Mouse (Mus musculus): ENCODE data around the gene Rars2. TPM values are rescaled to one million over a fixed set of nuclear protein-coding genes. Genes with fewer than 3 reads are reported as not detected.

Rars2 gene
- polyA plus RNA-seq, 1 experiment = 15.4 TPM

GRCm38 (mm10) chr4:34688021-34688420, 73.3 kb downstream of the Rars2 start:
- Histone ChIP-seq H3K4me3 (peak overlapping the region; percentile 46), H3K27me3 (ENCODE audit: control insufficient read depth, insufficient read depth, insufficient read length) (no peaks in the 10 kb centered on the region), H3ac (ENCODE audit: control insufficient read depth, insufficient read length) (no peak overlapping the region), H3K4me2 (ENCODE audit: low read depth) (no peak overlapping the region), H3K79me2 (ENCODE audit: control insufficient read depth, insufficient read depth) (peaks cover 6% of the 10 kb centered on the region), H3K36me3 (ENCODE audit: control insufficient read depth, insufficient read depth) (no peaks in the 10 kb centered on the region)
- no peak for TF ChIP-seq REST (IDR thresholded peaks at IDR 0.05; ENCODE audit: insufficient read depth, insufficient read length)
- no peak for TF ChIP-seq TCF3 (IDR thresholded peaks at IDR 0.05; ENCODE audit: insufficient read length, low read depth)
- TF ChIP-seq SRF (IDR thresholded peaks at IDR 0.05; ENCODE audit: control insufficient read depth, insufficient read length, low read depth) = no peak
- TF ChIP-seq POLR2AphosphoS2 (IDR thresholded peaks at IDR 0.05; ENCODE audit: insufficient read length, low read depth) = no peak
- no peak for TF ChIP-seq POLR2A (IDR thresholded peaks at IDR 0.05; ENCODE audit: insufficient read length, low read depth)
- no peak for TF ChIP-seq MYOG (IDR thresholded peaks at IDR 0.05; ENCODE audit: control insufficient read depth in 1 of 3, insufficient read depth in 1 of 3, insufficient read length in 2 of 3, low read depth in 2 of 3)
- no peak for TF ChIP-seq E2F4 (IDR thresholded peaks at IDR 0.05; ENCODE audit: insufficient read depth)
- no peak for TF ChIP-seq MYOD1 (IDR thresholded peaks at IDR 0.05; ENCODE audit: control insufficient read depth in 1 of 3, insufficient read length in 2 of 3, low read depth in 2 of 3)
- no peak for TF ChIP-seq MAX (IDR thresholded peaks at IDR 0.05; ENCODE audit: low read depth)
- TF ChIP-seq CEBPB (IDR thresholded peaks at IDR 0.05; ENCODE audit: insufficient read depth, poor library complexity, severe bottlenecking) = no peak
- TF ChIP-seq TCF12 (IDR thresholded peaks at IDR 0.05; ENCODE audit: insufficient read depth, poor library complexity, severe bottlenecking) = no peak
- no peak for TF ChIP-seq USF1 (IDR thresholded peaks at IDR 0.05; ENCODE audit: low read depth)

DNA sequence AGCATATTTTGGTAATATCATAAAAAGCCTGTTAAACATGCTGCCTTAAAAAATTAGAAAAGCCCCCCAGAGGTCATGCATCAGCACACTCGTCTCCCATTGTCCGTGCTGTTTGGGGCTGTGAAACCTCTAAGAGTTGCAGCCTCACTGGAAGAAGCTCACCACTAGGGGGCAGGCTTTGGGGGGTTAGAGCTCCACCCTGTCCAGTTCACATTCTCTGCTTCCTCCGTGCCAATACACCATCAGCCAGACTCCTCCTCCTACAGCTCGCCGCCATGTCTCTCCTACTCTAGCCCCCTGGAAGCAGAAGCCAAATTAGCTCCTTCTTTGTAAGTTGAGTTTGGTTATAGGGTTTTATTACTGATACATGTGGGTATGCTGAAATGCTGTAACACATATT, 86.8 kb downstream of the Rars2 start:
- Histone ChIP-seq H3K4me3 (no peak overlapping the region), H3K36me3 (ENCODE audit: control insufficient read depth, insufficient read depth) (no peaks in the 10 kb centered on the region), H3ac (ENCODE audit: control insufficient read depth, insufficient read length) (no peak overlapping the region), H3K27me3 (ENCODE audit: control insufficient read depth, insufficient read depth, insufficient read length) (peaks cover 4% of the 10 kb centered on the region), H3K79me2 (ENCODE audit: control insufficient read depth, insufficient read depth) (no peaks in the 10 kb centered on the region), H3K4me2 (ENCODE audit: low read depth) (no peak overlapping the region)
- no peak for TF ChIP-seq MYOG (IDR thresholded peaks at IDR 0.05; ENCODE audit: control insufficient read depth in 1 of 3, insufficient read depth in 1 of 3, insufficient read length in 2 of 3, low read depth in 2 of 3)
- TF ChIP-seq USF1 (IDR thresholded peaks at IDR 0.05; ENCODE audit: low read depth) = no peak
- TF ChIP-seq E2F4 (IDR thresholded peaks at IDR 0.05; ENCODE audit: insufficient read depth) = no peak
- no peak for TF ChIP-seq POLR2A (IDR thresholded peaks at IDR 0.05; ENCODE audit: insufficient read length, low read depth)
- no peak for TF ChIP-seq POLR2AphosphoS2 (IDR thresholded peaks at IDR 0.05; ENCODE audit: insufficient read length, low read depth)
- TF ChIP-seq CEBPB (IDR thresholded peaks at IDR 0.05; ENCODE audit: insufficient read depth, poor library complexity, severe bottlenecking) = no peak
- no peak for TF ChIP-seq TCF3 (IDR thresholded peaks at IDR 0.05; ENCODE audit: insufficient read length, low read depth)
- no peak for TF ChIP-seq MYOD1 (IDR thresholded peaks at IDR 0.05; ENCODE audit: control insufficient read depth in 1 of 3, insufficient read length in 2 of 3, low read depth in 2 of 3)
- TF ChIP-seq MAX (IDR thresholded peaks at IDR 0.05; ENCODE audit: low read depth) = no peak

- Histone ChIP-seq H3ac (ENCODE audit: control insufficient read depth, insufficient read length) (no peak overlapping the region), H3K27me3 (ENCODE audit: control insufficient read depth, insufficient read depth, insufficient read length) (peaks cover 4% of the 10 kb centered on the region), H3K4me2 (ENCODE audit: low read depth) (no peak overlapping the region), H3K79me2 (ENCODE audit: control insufficient read depth, insufficient read depth) (no peaks in the 10 kb centered on the region), H3K36me3 (ENCODE audit: control insufficient read depth, insufficient read depth) (no peaks in the 10 kb centered on the region), H3K4me3 (no peak overlapping the region)
- TF ChIP-seq POLR2A (IDR thresholded peaks at IDR 0.05; ENCODE audit: insufficient read length, low read depth) = no peak
- no peak for TF ChIP-seq POLR2AphosphoS2 (IDR thresholded peaks at IDR 0.05; ENCODE audit: insufficient read length, low read depth)
- TF ChIP-seq REST (IDR thresholded peaks at IDR 0.05; ENCODE audit: insufficient read depth, insufficient read length) = no peak
- TF ChIP-seq TCF12 (IDR thresholded peaks at IDR 0.05; ENCODE audit: insufficient read depth, poor library complexity, severe bottlenecking) = no peak
- TF ChIP-seq CEBPB (IDR thresholded peaks at IDR 0.05; ENCODE audit: insufficient read depth, poor library complexity, severe bottlenecking) = no peak
- TF ChIP-seq USF1 (IDR thresholded peaks at IDR 0.05; ENCODE audit: low read depth) = no peak
- TF ChIP-seq E2F4 (IDR thresholded peaks at IDR 0.05; ENCODE audit: insufficient read depth) = no peak
- no peak for TF ChIP-seq TCF3 (IDR thresholded peaks at IDR 0.05; ENCODE audit: insufficient read length, low read depth)
- no peak for TF ChIP-seq SRF (IDR thresholded peaks at IDR 0.05; ENCODE audit: control insufficient read depth, insufficient read length, low read depth)
- no peak for TF ChIP-seq MYOD1 (IDR thresholded peaks at IDR 0.05; ENCODE audit: control insufficient read depth in 1 of 3, insufficient read length in 2 of 3, low read depth in 2 of 3)
- no peak for TF ChIP-seq MYOG (IDR thresholded peaks at IDR 0.05; ENCODE audit: control insufficient read depth in 1 of 3, insufficient read depth in 1 of 3, insufficient read length in 2 of 3, low read depth in 2 of 3)
- TF ChIP-seq MAX (IDR thresholded peaks at IDR 0.05; ENCODE audit: low read depth) = no peak
These were observed 87.5 kb downstream of the Rars2 start for GRCm38 (mm10) chr4:34702231-34702630.

DNA sequence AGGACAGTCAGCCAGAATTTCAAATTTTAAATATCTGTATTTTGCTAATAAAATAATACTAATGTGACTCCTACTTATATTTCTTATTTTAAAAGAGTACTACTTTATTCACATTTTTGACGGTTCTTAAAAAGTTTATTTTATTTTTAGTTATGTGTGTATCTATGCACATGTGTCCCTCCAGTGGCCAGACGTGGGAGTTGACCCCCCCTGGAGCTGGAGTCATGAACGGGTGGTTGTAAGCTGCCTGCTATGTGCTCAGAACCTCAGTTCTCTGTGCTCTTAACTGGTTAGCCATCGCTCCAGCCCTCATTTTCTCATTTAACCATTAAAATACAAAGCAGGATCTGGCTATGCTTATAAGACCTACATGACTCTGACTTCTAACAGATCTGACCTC, 88.3 kb downstream of the Rars2 start:
- TF ChIP-seq MAX (IDR thresholded peaks at IDR 0.05; ENCODE audit: low read depth) (no peak), POLR2A (IDR thresholded peaks at IDR 0.05; ENCODE audit: insufficient read length, low read depth) (no peak), E2F4 (IDR thresholded peaks at IDR 0.05; ENCODE audit: insufficient read depth) (no peak), SRF (IDR thresholded peaks at IDR 0.05; ENCODE audit: control insufficient read depth, insufficient read length, low read depth) (no peak), CEBPB (IDR thresholded peaks at IDR 0.05; ENCODE audit: insufficient read depth, poor library complexity, severe bottlenecking) (no peak), TCF3 (IDR thresholded peaks at IDR 0.05; ENCODE audit: insufficient read length, low read depth) (no peak), TCF12 (IDR thresholded peaks at IDR 0.05; ENCODE audit: insufficient read depth, poor library complexity, severe bottlenecking) (no peak), REST (IDR thresholded peaks at IDR 0.05; ENCODE audit: insufficient read depth, insufficient read length) (no peak), POLR2AphosphoS2 (IDR thresholded peaks at IDR 0.05; ENCODE audit: insufficient read length, low read depth) (no peak), MYOD1 (IDR thresholded peaks at IDR 0.05; ENCODE audit: control insufficient read depth in 1 of 3, insufficient read length in 2 of 3, low read depth in 2 of 3) (no peak), MYOG (IDR thresholded peaks at IDR 0.05; ENCODE audit: control insufficient read depth in 1 of 3, insufficient read depth in 1 of 3, insufficient read length in 2 of 3, low read depth in 2 of 3) (no peak), USF1 (IDR thresholded peaks at IDR 0.05; ENCODE audit: low read depth) (no peak)

More for the DNA sequence above, 88.3 kb downstream of the Rars2 start:
- Histone ChIP-seq H3ac (ENCODE audit: control insufficient read depth, insufficient read length) (no peak overlapping the region), H3K79me2 (ENCODE audit: control insufficient read depth, insufficient read depth) (no peaks in the 10 kb centered on the region), H3K4me2 (ENCODE audit: low read depth) (no peak overlapping the region), H3K27me3 (ENCODE audit: control insufficient read depth, insufficient read depth, insufficient read length) (peaks cover 4% of the 10 kb centered on the region), H3K36me3 (ENCODE audit: control insufficient read depth, insufficient read depth) (no peaks in the 10 kb centered on the region), H3K4me3 (no peak overlapping the region)
